Mouse (Mus musculus): Measurements from ENCODE around the gene Arhgap24.

DNA sequence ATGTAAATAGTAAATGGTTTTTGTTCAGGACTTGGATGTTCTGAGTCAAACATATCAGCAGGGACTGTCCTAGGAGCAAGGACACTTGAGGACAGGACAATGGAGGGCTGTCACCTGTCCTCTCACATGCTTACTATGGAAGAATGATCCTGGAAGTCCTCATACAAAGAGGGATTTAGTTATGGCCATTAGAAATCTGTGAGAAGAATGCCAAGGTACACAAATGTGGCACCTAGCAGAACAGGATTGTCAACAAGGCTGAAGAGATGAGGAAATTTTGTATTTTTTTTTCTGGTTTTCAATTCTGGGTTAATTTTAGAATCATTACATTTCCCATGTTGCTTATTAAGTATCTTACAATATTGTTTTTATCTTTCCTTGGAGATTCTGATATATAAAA lies 326.3 kb downstream of the Arhgap24 start:
- no peak for TF ChIP-seq POLR2A (IDR thresholded peaks at IDR 0.05; ENCODE audit: extremely low read depth, insufficient read depth, low read length)
- no peak for TF ChIP-seq CTCF (IDR thresholded peaks at IDR 0.05; ENCODE audit: low read depth, low read length)
